Mouse (Mus musculus): ENCODE measurements around the gene Srd5a3. TPM values are rescaled to one million over a fixed set of nuclear protein-coding genes. Genes with fewer than 3 reads are reported as not detected.

The Srd5a3 gene
- total RNA-seq, 2 experiments from 2014 or later: 9.0 to 9.2 TPM

GRCm38 (mm10) chr5:76183750-76184261 lies 43.7 kb downstream of the Srd5a3 start, which contains the start of gene Tmem165:
Tmem165 (plus strand) TSS chr5:76183880.
- peak; percentile 94 to 95 for DNase-seq
- intact Hi-C loops (cut with DNase I): loop anchor here (2.0 kb wide), 1 partner anchor 43 kb away; the partner anchor contains the start of gene Srd5a3

GRCm38 (mm10) chr5:76184286-76185080 lies 44.4 kb downstream of the Srd5a3 start:
- intact Hi-C loops (cut with DNase I): loop anchor here (2.0 kb wide), 1 partner anchor 44 kb away; the partner anchor contains the start of gene Srd5a3
- DNase-seq: peak; percentile 64 to 72

GRCm38 (mm10) chr5:76187885-76188284 lies 47.8 kb downstream of the Srd5a3 start:
- intact Hi-C loops (cut with DNase I): no loop called here
- DNase-seq: no peak

- intact Hi-C loops (cut with DNase I): no loop called here
- DNase-seq: no peak
Observed at GRCm38 (mm10) chr5:76190609-76191008, 50.5 kb downstream of the Srd5a3 start.

GRCm38 (mm10) chr5:76193075-76193474 lies 53.0 kb downstream of the Srd5a3 start:
- intact Hi-C loops (cut with DNase I): no loop called here
- DNase-seq: no peak

- no peak for DNase-seq
- intact Hi-C loops (cut with DNase I): no loop called here
Observed at GRCm38 (mm10) chr5:76194377-76194945, 54.4 kb downstream of the Srd5a3 start.

GRCm38 (mm10) chr5:76199346-76199745 lies 59.3 kb downstream of the Srd5a3 start:
- intact Hi-C loops (cut with DNase I): no loop called here
- DNase-seq: no peak

GRCm38 (mm10) chr5:76203171-76203570 lies 63.1 kb downstream of the Srd5a3 start:
- intact Hi-C loops (cut with DNase I): loop anchor here (5.0 kb wide), 1 partner anchor 99 kb away; the partner anchor contains the start of gene Clock
- peak in 1 of 2 experiments; percentile 14 for DNase-seq

Other genes starting within 250 kb of the Srd5a3 start
- gene Kdr, start 161.8 kb upstream of the Srd5a3 start, total RNA-seq (2021): 100 to 1,000 TPM in 1 of 2 experiments, 10 to 100 TPM in 1; 80.1 to 100 TPM
- 10 to 100 TPM; 19.3 to 23.3 TPM for gene Tmem165, start 43.6 kb downstream of the Srd5a3 start, total RNA-seq (2021)
- 10 to 100 TPM; 24.8 to 30.5 TPM for gene Clock, start 164.5 kb downstream of the Srd5a3 start, total RNA-seq (2021)
- gene Pdcl2, start 190.9 kb downstream of the Srd5a3 start, total RNA-seq (2021): not detected
- gene Nmu, start 223.5 kb downstream of the Srd5a3 start, total RNA-seq (2021): not detected